Mouse (Mus musculus) myocyte (in vitro differentiated cells): Measurements from ENCODE around the gene Peli3.

Source experiments
- CEBPB ChIP-seq: IDR thresholded peaks from 2 replicates; pipeline ENCODE4 v1.6.1; 2011; ENCODE audit warnings: mild to moderate bottlenecking, moderate library complexity; ENCODE audit not compliant: poor library complexity, insufficient read depth, severe bottlenecking
- E2F4 ChIP-seq: IDR thresholded peaks from one replicate; pipeline ENCODE4 v1.6.1; 2011; ENCODE audit warnings: mild to moderate bottlenecking, control low read depth, moderate library complexity; ENCODE audit not compliant: insufficient read depth
- MYOD1 ChIP-seq, 3 experiments: IDR thresholded peaks; one replicate each; pipeline ENCODE4 v1.6.1; 2011; ENCODE audit warnings: control low read depth in 2 of 3, low read depth in 2 of 3, mild to moderate bottlenecking in 2 of 3, moderate library complexity in 1 of 3; ENCODE audit not compliant: insufficient read length in 2 of 3, control insufficient read depth in 1 of 3
- POLR2A ChIP-seq: IDR thresholded peaks from one replicate; pipeline ENCODE4 v1.6.1; 2011; ENCODE audit warnings: low read depth, mild to moderate bottlenecking, control low read depth, moderate library complexity; ENCODE audit not compliant: insufficient read length
- POLR2AphosphoS2 ChIP-seq: IDR thresholded peaks from one replicate; pipeline ENCODE4 v1.6.1; 2011; ENCODE audit warnings: low read depth, control low read depth; ENCODE audit not compliant: insufficient read length
- TCF12 ChIP-seq: IDR thresholded peaks from one replicate; pipeline ENCODE4 v1.6.1; 2011; ENCODE audit warnings: mild to moderate bottlenecking, control low read depth; ENCODE audit not compliant: poor library complexity, insufficient read depth, severe bottlenecking
- TCF3 ChIP-seq: IDR thresholded peaks from one replicate; pipeline ENCODE4 v1.6.1; 2011; ENCODE audit warnings: low read depth, control low read depth; ENCODE audit not compliant: insufficient read length
- USF1 ChIP-seq: IDR thresholded peaks from one replicate; pipeline ENCODE4 v1.6.1; 2011; ENCODE audit warnings: low read depth, mild to moderate bottlenecking, control low read depth, moderate library complexity

DNA sequence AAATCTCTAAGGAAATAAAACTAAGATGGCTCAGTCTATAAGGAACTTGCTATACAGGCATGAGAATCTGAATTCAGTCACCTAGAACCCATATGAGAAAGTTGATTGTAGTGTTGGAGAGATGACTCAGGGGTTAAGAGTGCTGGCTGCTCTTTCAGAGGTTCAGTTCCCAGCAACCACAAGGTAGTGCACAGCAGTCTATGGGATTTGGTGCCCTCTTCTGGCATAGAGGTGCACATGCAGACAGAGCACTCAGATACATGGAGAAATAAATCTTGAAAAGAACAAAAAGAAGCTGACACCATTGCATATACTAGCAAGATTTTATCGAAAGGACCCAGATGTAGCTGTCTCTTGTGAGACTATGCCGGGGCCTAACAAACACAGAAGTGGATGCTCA, 25.3 kb upstream of the Peli3 start:
- TF ChIP-seq POLR2AphosphoS2 (no peak), E2F4 (no peak), CEBPB (no peak), TCF12 (no peak), POLR2A (no peak), TCF3 (no peak), USF1 (no peak), MYOD1 (IDR thresholded peaks at IDR 0.05; ENCODE audit: control insufficient read depth in 1 of 3, insufficient read length in 2 of 3, low read depth in 2 of 3) (no peak)
